Mouse (Mus musculus) effector memory CD4-positive, alpha-beta T cell, adult 7 months (primary cell): ENCODE data around the gene Cd83. TPM values are rescaled to one million over a fixed set of nuclear protein-coding genes. Genes with fewer than 3 reads are reported as not detected.

Experiments
- polyA plus RNA-seq: library from polyadenylated mRNA; unstranded; fragments of 100-300 nt; shearing (Covaris generic); gene quantifications from one replicate; pipeline ENCODE4 v1.2.1, GENCODE M21; 2017

Gene Cd83
- 24.5 TPM for polyA plus RNA-seq

DNA sequence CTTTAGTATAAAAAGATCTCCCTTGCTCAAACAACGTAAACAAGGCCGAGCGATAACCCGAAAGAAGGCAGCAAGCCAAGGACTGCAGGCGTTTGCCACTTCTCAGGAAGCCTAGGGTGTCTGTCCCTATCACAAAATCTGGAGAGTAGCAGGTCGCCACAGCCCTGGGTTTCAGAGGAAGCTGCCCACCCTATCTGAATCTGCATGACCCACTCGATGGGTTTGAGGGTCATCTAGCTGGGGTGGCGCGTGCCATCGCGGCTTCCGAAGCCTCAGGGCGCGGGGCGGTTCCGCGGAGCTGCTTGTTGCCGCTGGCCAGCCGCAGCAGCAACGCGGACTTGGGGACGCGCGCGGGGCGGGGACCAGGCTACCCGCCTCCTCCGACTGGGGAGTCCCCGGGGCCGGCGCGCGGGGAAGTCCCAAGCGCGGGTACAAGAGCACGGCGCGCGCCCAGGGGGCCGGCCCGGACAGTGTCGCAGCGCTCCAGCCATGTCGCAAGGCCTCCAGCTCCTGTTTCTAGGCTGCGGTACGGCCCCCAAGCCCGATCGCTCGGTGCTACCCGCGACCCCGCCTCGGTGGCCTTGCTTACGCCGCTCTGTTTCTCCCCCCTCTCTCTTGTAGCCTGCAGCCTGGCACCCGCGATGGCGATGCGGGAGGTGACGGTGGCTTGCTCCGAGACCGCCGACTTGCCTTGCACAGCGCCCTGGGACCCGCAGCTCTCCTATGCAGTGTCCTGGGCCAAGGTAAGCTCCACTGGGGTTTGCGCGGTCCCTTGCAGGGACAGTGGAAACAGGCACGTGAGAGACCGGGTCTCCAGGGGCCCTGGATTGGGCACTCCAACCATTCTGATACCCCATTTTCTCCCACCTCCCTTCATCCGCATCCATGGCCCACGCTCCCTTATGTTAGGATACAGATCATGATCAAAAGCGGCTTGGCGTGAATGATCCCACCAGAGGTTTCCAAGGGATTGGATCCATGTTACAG, at the start of gene Cd83:
Cd83 (plus strand) TSS at position 51 of the 987 bp plus-strand sequence.

Other genes with a start within 250 kb of the Cd83 start
- 37.3 TPM for gene Mcur1, start 224.6 kb upstream of the Cd83 start, polyA plus RNA-seq
- 0.24 TPM for gene Rnf182, start 169.1 kb upstream of the Cd83 start, polyA plus RNA-seq